Mouse (Mus musculus): ENCODE results near the gene Gm19668.

GRCm38 (mm10) chr10:77846503-77846902, 47.6 kb upstream of the Gm19668 start, which contains the start of gene Gm36176:
- TF ChIP-seq POLR2A (IDR thresholded peaks at IDR 0.05; ENCODE audit: extremely low read depth, insufficient read depth, low read length) (no peak), CTCF (IDR thresholded peaks at IDR 0.05; ENCODE audit: extremely low read depth, insufficient read depth, low read length) (no peak)

Data from cortical plate, adult 2 months (tissue).